Mouse (Mus musculus) adrenal gland, postnatal 10 days (tissue): ENCODE results near the gene Gm1527. TPM values are rescaled to one million over a fixed set of nuclear protein-coding genes. Genes with fewer than 3 reads are reported as not detected.
A peak's percentile ranks its signal among the peaks of the same experiment; 100 is the strongest.
"Not testable (repeated sequence)": the region's sequence is repeated elsewhere in the genome, so short reads cannot be mapped to it uniquely, and the experiment has no call there.

Experiments used
- DNase-seq: peaks from one replicate; pipeline ENCODE4 v3.0.0; 2021; ENCODE audit warnings: mixed read lengths
- long read RNA-seq, 2 experiments: library from polyadenylated mRNA; stranded (forward); transcript quantifications; one replicate each; pipeline ENCODE4 v2.0.0; 2021
- total RNA-seq, 2 experiments: library from RNA; stranded (reverse); gene quantifications; 2 replicates each; pipeline ENCODE4 v1.2.3; 2021

Gene Gm1527
- total RNA-seq, result under 1 TPM in 1 of 2 experiments, not detected in 1; 0.12 TPM
- long read RNA-seq, experiment 1, result 0 reads
- long read RNA-seq, experiment 2, result 0 reads

DNA sequence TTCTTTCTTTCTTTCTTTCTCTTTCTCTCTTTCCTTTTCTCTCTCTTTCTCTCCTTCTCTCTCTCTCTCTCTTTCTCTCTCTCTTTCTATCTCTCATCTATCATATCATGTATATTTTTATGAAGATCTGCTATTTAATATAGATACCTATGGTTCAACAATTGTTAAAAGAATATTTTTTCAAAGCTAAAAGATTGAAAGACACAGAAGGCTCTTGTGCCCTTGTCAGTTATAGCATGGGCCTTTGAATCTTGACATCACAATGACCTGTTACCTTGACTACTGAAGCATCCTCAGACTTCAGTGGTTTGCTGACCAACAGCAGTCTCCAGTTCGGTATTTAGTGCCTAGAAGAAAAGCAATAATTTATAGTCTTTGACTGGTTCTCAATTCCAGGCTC lies at the start of gene Gm1527:
Gene Gm1527, plus strand, starts transcription at position 301 of the 400 bp plus-strand sequence.
- DNase-seq, result no peak

DNA sequence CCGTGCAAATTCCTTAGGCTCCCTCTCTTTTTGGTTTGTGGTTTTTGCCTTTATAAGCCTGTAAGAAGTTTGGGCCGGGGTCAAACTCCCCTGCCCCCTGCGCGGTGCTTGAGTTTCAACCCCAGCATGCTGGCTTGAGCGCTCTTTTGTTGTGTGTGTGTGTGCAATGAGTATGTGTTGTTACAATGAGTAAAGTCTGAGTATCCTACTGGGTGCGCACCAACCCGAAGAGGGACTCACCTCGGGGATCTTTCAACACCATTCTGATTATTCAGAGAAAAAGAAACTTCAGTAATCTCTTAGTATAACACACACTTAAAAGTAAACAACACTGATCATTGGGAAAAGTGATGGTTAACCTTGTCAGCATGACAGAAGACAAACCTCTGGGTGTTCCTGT lies 49.2 kb upstream of the Gm1527 start:
- no peak for DNase-seq

DNA sequence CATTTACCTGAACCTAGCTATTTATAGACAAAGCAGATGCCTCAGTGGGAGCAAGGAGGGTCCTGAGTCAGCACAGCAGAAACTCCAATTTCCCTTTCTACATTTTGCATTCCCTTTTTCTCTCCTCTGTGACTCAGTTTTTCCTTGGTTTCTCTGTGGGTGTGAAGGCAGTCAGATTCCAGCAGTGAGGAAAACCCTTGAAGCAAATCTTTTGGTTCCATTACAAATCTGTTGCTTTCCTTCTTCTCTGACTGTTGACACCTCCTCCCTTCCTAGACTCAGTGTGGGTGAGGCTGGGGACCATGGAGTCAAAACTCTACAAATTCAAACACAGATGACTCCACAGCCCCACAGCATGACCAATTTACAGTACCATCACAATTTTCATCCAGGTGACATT lies 45.3 kb upstream of the Gm1527 start:
- no peak for DNase-seq

DNA sequence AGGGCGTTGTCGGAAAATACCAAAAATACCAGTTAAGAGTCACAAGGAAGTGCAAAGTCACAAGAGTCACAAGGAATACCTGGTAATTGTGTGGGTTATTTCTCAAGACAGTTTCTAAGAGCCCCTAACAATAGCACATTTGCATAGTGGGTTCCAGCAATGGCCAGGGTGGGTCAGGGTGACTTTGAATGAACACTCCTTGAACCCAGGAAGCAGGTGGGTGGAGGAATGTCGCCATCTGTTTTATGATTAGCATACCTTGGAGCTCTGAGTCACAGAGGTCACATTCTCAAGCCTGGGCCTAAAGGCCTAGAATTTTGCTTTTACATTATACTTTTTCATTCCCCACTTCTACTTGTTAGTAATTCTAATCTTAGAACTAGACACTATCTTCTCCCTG lies 40.2 kb upstream of the Gm1527 start:
- not testable (repeated sequence) for DNase-seq

DNA sequence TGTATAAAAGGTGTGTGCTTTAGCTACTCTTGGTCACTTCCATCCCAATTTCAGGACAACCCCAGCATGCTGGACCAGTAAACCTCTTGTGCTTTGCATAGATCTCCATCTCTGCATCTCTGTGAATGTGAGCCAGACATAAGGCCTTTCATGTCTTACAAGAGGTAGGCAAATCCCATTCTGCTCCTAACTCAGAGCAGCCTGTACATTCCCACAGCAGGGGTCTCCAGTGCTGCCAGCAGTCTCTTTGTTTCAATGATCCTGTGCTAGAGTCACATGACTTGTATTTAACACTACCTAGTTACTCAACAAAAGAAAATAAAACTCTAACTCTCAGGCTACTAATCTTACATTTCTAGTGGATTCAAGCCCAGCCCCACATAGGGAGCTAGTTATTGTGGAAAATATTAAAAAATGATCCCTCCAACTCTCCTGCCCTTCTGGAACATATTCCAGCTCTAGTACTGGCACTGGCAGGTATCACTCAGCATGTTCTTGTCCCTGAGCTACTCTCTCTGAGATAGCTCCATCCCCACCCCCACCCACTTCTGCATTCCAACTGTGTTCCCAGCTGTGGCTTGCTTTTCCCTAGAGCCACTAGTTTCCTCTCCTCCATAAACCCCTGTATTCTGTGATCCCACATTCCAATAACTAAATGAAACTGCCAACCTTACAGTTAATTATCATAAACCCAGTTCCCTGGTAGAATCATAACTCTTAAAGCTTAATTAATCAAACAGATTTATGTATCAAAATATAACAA lies 32.6 kb upstream of the Gm1527 start:
- DNase-seq, result not testable (repeated sequence)

DNA sequence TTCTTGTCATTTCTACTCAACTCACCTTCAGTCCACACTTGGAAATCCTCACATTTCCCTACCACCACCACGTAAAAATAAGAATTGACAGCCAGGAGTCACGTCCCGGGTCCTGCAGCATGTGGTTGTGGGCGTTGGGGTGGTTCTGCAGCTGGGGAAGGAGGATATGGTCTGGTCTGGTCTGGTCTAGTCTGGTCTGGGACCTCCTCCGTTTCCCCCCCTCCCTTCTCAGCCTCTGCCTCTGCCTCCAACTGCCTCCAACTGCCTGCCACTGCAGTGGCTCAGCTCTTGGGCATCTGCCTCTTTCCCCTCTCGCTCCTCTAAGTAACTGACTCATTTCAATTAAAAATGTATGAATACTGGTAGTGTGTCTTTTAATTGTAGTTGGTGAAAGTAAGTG lies 4.5 kb downstream of the Gm1527 start:
- not testable (repeated sequence) for DNase-seq

DNA sequence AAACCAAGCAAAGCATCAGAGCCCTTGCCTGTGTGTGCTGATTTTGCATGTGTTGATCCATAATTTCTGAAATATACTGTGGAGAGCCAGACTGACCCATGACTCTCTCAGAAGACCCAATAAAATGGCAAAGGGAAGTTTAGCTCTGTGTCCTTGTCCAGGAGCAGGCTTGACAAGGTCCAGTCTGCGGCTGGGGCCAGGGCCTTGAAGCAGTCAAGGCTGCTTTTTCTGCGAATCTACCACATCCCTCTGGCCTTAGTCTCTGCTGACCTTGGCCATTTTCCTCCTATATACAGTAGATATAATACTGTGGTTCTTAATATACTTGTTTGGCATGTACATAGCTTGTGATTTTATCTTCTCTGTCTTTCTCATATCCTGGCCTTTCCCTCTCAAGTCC lies 73.5 kb downstream of the Gm1527 start:
- peak; percentile 8 for DNase-seq

DNA sequence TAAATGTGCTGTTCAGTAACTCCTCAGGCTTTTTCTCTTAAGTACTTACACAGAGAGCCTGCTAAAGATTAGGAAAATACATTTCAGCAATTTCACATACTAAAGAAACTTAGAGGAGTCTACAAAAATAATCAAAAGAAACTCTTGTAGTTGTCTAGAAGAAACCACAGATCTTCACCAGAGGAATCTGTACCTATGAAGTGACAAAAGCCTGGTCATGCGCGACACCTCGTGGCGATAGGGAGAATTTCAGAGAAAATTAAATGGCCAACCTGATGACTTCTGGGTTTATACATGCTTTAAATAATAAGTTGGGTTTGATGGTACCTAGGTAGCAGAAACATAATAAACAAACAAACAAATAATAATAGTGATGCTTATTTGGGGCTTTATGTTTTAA lies 76.4 kb downstream of the Gm1527 start:
- DNase-seq, result peak; percentile 51

Other genes with a start within 250 kb of the Gm1527 start
- 10 to 100 TPM; 16.7 to 50.5 TPM for gene Slc2a2, start 194.7 kb upstream of the Gm1527 start, total RNA-seq
- 1 to 10 TPM; 2.8 to 3.5 TPM for gene Eif5a2, start 111.3 kb upstream of the Gm1527 start, total RNA-seq
- gene Rpl22l1, start 87.2 kb upstream of the Gm1527 start, total RNA-seq, result 100 to 1,000 TPM; 228 to 260 TPM
- under 1 TPM; 0.58 to 0.60 TPM for gene Egfem1, start 189.4 kb downstream of the Gm1527 start, total RNA-seq